Mouse (Mus musculus) C2C12 (cell line): ENCODE measurements around the gene Reep1.

Source experiments
- CEBPB ChIP-seq: IDR thresholded peaks from one replicate; pipeline ENCODE4 v1.6.1; 2011; ENCODE audit warnings: low read depth, mild to moderate bottlenecking, control low read depth, moderate library complexity
- CTCF ChIP-seq: IDR thresholded peaks from one replicate; pipeline ENCODE4 v1.5.1; 2011; ENCODE audit not compliant: control insufficient read depth, insufficient read depth, insufficient read length
- MYOG ChIP-seq: IDR thresholded peaks from one replicate; pipeline ENCODE4 v1.6.1; 2011; ENCODE audit not compliant: control insufficient read depth, insufficient read length; ENCODE audit errors: extremely low read depth
- USF1 ChIP-seq: IDR thresholded peaks from one replicate; pipeline ENCODE4 v1.6.1; 2011; ENCODE audit warnings: low read depth, mild to moderate bottlenecking, control low read depth, moderate library complexity

GRCm38 (mm10) chr6:71812820-71813219 lies 105.5 kb downstream of the Reep1 start:
- TF ChIP-seq CTCF, result no peak
- no peak for TF ChIP-seq CEBPB
- no peak for TF ChIP-seq USF1
- TF ChIP-seq MYOG, result no peak
